In the genomic region with DNA sequence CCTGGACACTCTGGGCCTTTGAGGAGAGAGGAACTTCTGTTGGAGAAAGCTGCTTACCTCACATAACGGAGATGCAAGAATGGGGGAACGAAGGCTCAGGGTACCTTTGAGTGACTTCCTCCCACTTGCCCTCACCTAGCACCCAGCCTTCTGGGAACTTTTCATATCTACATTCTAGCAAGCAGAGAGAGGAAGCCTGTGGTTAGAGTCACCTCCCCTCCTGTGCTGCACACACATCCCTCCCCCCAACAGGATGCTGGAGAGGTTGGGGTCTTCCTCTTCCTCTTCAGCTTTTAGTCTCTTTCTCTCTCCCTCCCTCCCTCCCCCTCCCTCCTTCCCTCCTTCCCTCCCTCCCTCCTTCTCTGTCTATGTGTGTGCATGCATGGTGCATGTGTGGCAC, we compare ENCODE assay signal across 18 mouse cellular contexts. TPM values are rescaled to one million over a fixed set of nuclear protein-coding genes. Genes with fewer than 3 reads are reported as not detected.
DNase-seq lines count a peak whose midpoint lies in the region; ATAC-seq and TF ChIP-seq lines count a peak whose summit lies in the region.
"Had no signal": no experiment of that assay in that cellular context is flagged by ENCODE, and none has a peak within 500 bp of the region (broad histone marks: within the 10 kb centered on the region; RNA-seq: fewer than 3 reads in every experiment).

TSS of gene Pglyrp2 (minus strand) at position 134 of the 400 bp plus-strand sequence.

- H3K4me3 ChIP-seq in liver, adult 2 months (ENCODE audit: insufficient read depth, low read depth, low read length), result no peak within 1 kb of the TSS
- no peak within 1 kb of the TSS for H3K4me3 ChIP-seq in liver, embryonic 12.5 days
- no peak within 1 kb of the TSS for H3K4me3 ChIP-seq in forebrain, embryonic 15.5 days
- no peak within 1 kb of the TSS for H3K4me3 ChIP-seq in cerebellum, adult 2 months (replicated peaks; ENCODE audit: insufficient read depth, low read depth, low read length)
- no peak within 1 kb of the TSS for H3K4me3 ChIP-seq in forebrain, embryonic 11.5 days (ENCODE audit: low read depth, low read length)
- H3K4me3 ChIP-seq: embryonic facial prominence, embryonic 10.5 days; heart, embryonic 13.5 days had no signal

- no peak within 1 kb of the TSS for H3K9ac ChIP-seq in liver, adult 2 months (ENCODE audit: low read depth, low read length)
- no peak within 1 kb of the TSS for H3K9ac ChIP-seq in liver, embryonic 12.5 days
- no peak within 1 kb of the TSS for H3K9ac ChIP-seq in forebrain, embryonic 15.5 days (replicated peaks)
- no peak within 1 kb of the TSS for H3K9ac ChIP-seq in forebrain, embryonic 11.5 days (ENCODE audit: low read length)
- H3K9ac ChIP-seq: heart, embryonic 13.5 days had no signal

- no peak for ATAC-seq in liver, embryonic 12.5 days
- no peak for ATAC-seq in forebrain, embryonic 15.5 days (replicated peaks)
- ATAC-seq in forebrain, embryonic 11.5 days (replicated peaks; ENCODE audit: low FRiP score), result no peak
- ATAC-seq: hindbrain, embryonic 16.5 days had no signal

- TF ChIP-seq CTCF in liver, adult 2 months (IDR thresholded peaks at IDR 0.05; ENCODE audit: low read depth, low read length), result no peak
- no peak for TF ChIP-seq CTCF in cerebellum, adult 2 months (IDR thresholded peaks at IDR 0.05; ENCODE audit: borderline replicate concordance, insufficient read depth, low read depth, low read length)

- no peak for DNase-seq in liver, adult 2 months (ENCODE audit: extremely low read depth, low read depth, low spot score)
- DNase-seq in CD4-positive, CD25-positive, alpha-beta regulatory T cell, adult 2 months (ENCODE audit: low read depth, low spot score), result peak; percentile 79
- DNase-seq in induced T-regulatory cell, adult 2 months (ENCODE audit: low read depth), result peak; percentile 79
- peak; percentile 76 to 92 for DNase-seq in thymus, adult 18-20 months
- DNase-seq in cerebellum, adult 2 months, result no peak
- no peak for DNase-seq in forebrain, embryonic 11.5 days (ENCODE audit: low spot score)
- DNase-seq: cerebellum, adult 9-10 months; right cerebral cortex, adult 18-20 months had no signal

- H3K27me3 ChIP-seq in liver, adult 2 months (ENCODE audit: control insufficient read depth, insufficient read depth, low read length), result no peaks in the 10 kb centered on the region
- H3K27me3 ChIP-seq in liver, embryonic 12.5 days (replicated peaks), result 0 out of 2 replicates have a peak, but pooled peaks cover 5% of the 10 kb centered on the region
- H3K27me3 ChIP-seq in forebrain, embryonic 15.5 days, result no peaks in the 10 kb centered on the region; the same call in 1 of the 2 replicates
- H3K27me3 ChIP-seq in cerebellum, adult 2 months (ENCODE audit: control insufficient read depth, insufficient read depth, low read length), result no peaks in the 10 kb centered on the region; the same call in 1 of the 2 replicates
- H3K27me3 ChIP-seq in forebrain, embryonic 11.5 days (ENCODE audit: control insufficient read depth, insufficient read depth, low read length), result no peaks in the 10 kb centered on the region

- no peak within 1 kb of the TSS for H3K27ac ChIP-seq in liver, adult 2 months (replicated peaks; ENCODE audit: insufficient read depth, low read depth, low read length)
- no peak within 1 kb of the TSS for H3K27ac ChIP-seq in liver, embryonic 12.5 days
- H3K27ac ChIP-seq in forebrain, embryonic 15.5 days (replicated peaks), result no peak within 1 kb of the TSS
- no peak within 1 kb of the TSS for H3K27ac ChIP-seq in cerebellum, adult 2 months (ENCODE audit: insufficient read depth, low read length)
- no peak within 1 kb of the TSS for H3K27ac ChIP-seq in forebrain, embryonic 11.5 days (ENCODE audit: low read depth, low read length)
- H3K27ac ChIP-seq: embryonic facial prominence, embryonic 10.5 days; heart, embryonic 13.5 days; kidney, postnatal 0 days; macrophage had no signal

- peaks cover 14% of the 10 kb centered on the region for H3K4me1 ChIP-seq in liver, adult 2 months (ENCODE audit: control insufficient read depth, insufficient read depth, low read length)
- H3K4me1 ChIP-seq in liver, embryonic 12.5 days, result peaks cover 12% of the 10 kb centered on the region; the same call in 1 of the 2 replicates
- H3K4me1 ChIP-seq in forebrain, embryonic 15.5 days, result no peaks in the 10 kb centered on the region
- H3K4me1 ChIP-seq in cerebellum, adult 2 months (ENCODE audit: control insufficient read depth, insufficient read depth, low read length), result no peaks in the 10 kb centered on the region
- H3K4me1 ChIP-seq in forebrain, embryonic 11.5 days (replicated peaks; ENCODE audit: control insufficient read depth, insufficient read depth, low read length), result no peaks in the 10 kb centered on the region
- H3K4me1 ChIP-seq: embryonic facial prominence, embryonic 10.5 days; heart, embryonic 13.5 days had no signal

- no peaks in the 10 kb centered on the region for H3K36me3 ChIP-seq in liver, adult 2 months (ENCODE audit: control insufficient read depth, insufficient read depth, low read length)
- no peaks in the 10 kb centered on the region for H3K36me3 ChIP-seq in liver, embryonic 12.5 days
- H3K36me3 ChIP-seq in forebrain, embryonic 15.5 days, result no peaks in the 10 kb centered on the region
- H3K36me3 ChIP-seq in forebrain, embryonic 11.5 days (ENCODE audit: control insufficient read depth, insufficient read depth, low read length), result no peaks in the 10 kb centered on the region
- H3K36me3 ChIP-seq: embryonic facial prominence, embryonic 10.5 days; heart, embryonic 13.5 days had no signal

- TF ChIP-seq POLR2A in liver, adult 2 months (IDR thresholded peaks at IDR 0.05; ENCODE audit: extremely low read depth, insufficient read depth, low read length), result no peak
- no peak for TF ChIP-seq POLR2A in cerebellum, adult 2 months (IDR thresholded peaks at IDR 0.05; ENCODE audit: borderline replicate concordance, insufficient read depth, low read length)

- H3K4me2 ChIP-seq in liver, embryonic 12.5 days, result no peak within 1 kb of the TSS
- H3K4me2 ChIP-seq in forebrain, embryonic 15.5 days (replicated peaks), result no peak within 1 kb of the TSS
- no peak within 1 kb of the TSS for H3K4me2 ChIP-seq in forebrain, embryonic 11.5 days (ENCODE audit: low read depth, low read length, severe bottlenecking)
- H3K4me2 ChIP-seq: heart, embryonic 13.5 days had no signal

- peaks cover 8% of the 10 kb centered on the region; the same call in 1 of the 2 replicates for H3K79me2 ChIP-seq in liver, adult 2 months (ENCODE audit: control insufficient read depth, insufficient read depth, low read length)

- WGBS in liver, adult 2 months, result 86% methylated on average over 2 of the region's 2 CpGs
- 13% methylated on average over 2 of the region's 2 CpGs for WGBS in liver, embryonic 12.5 days (ENCODE audit: insufficient replicate concordance)
- WGBS in forebrain, embryonic 15.5 days, result 81% methylated on average over 2 of the region's 2 CpGs
- WGBS in cerebellum, adult 2 months, result 90% methylated on average over 2 of the region's 2 CpGs
- 88% methylated on average over 2 of the region's 2 CpGs for WGBS in forebrain, embryonic 11.5 days

- no peaks in the 10 kb centered on the region for H3K9me3 ChIP-seq in liver, embryonic 12.5 days (replicated peaks)
- no peaks in the 10 kb centered on the region for H3K9me3 ChIP-seq in forebrain, embryonic 15.5 days
- no peaks in the 10 kb centered on the region for H3K9me3 ChIP-seq in forebrain, embryonic 11.5 days (ENCODE audit: control insufficient read depth, low read length)
- H3K9me3 ChIP-seq: embryonic facial prominence, embryonic 10.5 days; heart, embryonic 13.5 days had no signal

RNA-seq across cellular contexts. Expression of gene Pglyrp2, which starts in this region (rescaled TPM):
- total RNA-seq in liver, adult 2 months (2014; rRNA removed), result 69.5 and 141 TPM in 2 replicates
- 198 and 251 TPM in 2 replicates for polyA plus RNA-seq in liver, adult 2 months (2012; rRNA removed)
- 1.6 and 1.8 TPM in 2 replicates for polyA plus RNA-seq in liver, embryonic 12.5 days (2016; fragmentation: Nextera tagmentation; extraction: Ambion mirVana)
- polyA plus RNA-seq in forebrain, embryonic 15.5 days (2015; fragmentation: Nextera tagmentation; extraction: Ambion mirVana), result not detected in 2 replicates
- polyA plus RNA-seq in cerebellum, adult 2 months (2012; rRNA removed), result not detected in 2 replicates
- polyA plus RNA-seq in forebrain, embryonic 11.5 days (2014; fragmentation: Nextera tagmentation; extraction: Ambion mirVana), result 0.11 TPM in 1 of 2 replicates, not detected in the other
- total RNA-seq: gastrocnemius, adult 8-10 months; left cerebral cortex, adult 18-20 months had no signal
- polyA plus RNA-seq: embryonic facial prominence, embryonic 10.5 days; hindbrain, embryonic 16.5 days; kidney, postnatal 0 days; macrophage; neural tube, embryonic 11.5 days had no signal

Comparison
In these comparisons a context has a peak if more than half of its experiments do, and no peak if none do; other contexts are left out.
1. RNA of gene Pglyrp2 (polyA plus RNA-seq): 198 to 251 TPM in liver, adult 2 months; 1.6 to 1.8 TPM in liver, embryonic 12.5 days, 0.11 TPM in forebrain, embryonic 11.5 days, not detected in forebrain, embryonic 15.5 days and not detected in cerebellum, adult 2 months; every median in the first group is over 10 times any median in the second.
2. DNase-seq: peak in CD4-positive, CD25-positive, alpha-beta regulatory T cell, adult 2 months (single experiment), induced T-regulatory cell, adult 2 months (single experiment) and thymus, adult 18-20 months (2 of 2); none in liver, adult 2 months (single experiment), cerebellum, adult 2 months (0 of 2) and forebrain, embryonic 11.5 days (single experiment).